In genomic region chr2:54558357-54559153, GRCm38 (mm10) we compare ENCODE assay signal across 12 mouse cellular contexts.
DNase-seq lines count a peak whose midpoint lies in the region; ATAC-seq and TF ChIP-seq lines count a peak whose summit lies in the region.
"Had no signal": no experiment of that assay in that cellular context is flagged by ENCODE, and none has a peak within 500 bp of the region (broad histone marks: within the 10 kb centered on the region; RNA-seq: fewer than 3 reads in every experiment).

No protein-coding gene starts in this region.

- no peak overlapping the region for H3K9ac ChIP-seq in lung, embryonic 14.5 days
- no peak overlapping the region for H3K9ac ChIP-seq in intestine, embryonic 15.5 days
- H3K9ac ChIP-seq: forebrain, embryonic 13.5 days; limb, embryonic 15.5 days had no signal

- no peak for TF ChIP-seq CTCF in lung, embryonic 14.5 days (IDR thresholded peaks at IDR 0.05; ENCODE audit: low read depth)
- no peak for TF ChIP-seq CTCF in lung, adult 2 months (IDR thresholded peaks at IDR 0.05; ENCODE audit: insufficient read depth, low read length)

- WGBS in lung, embryonic 14.5 days, result 77% methylated on average over 10 of the region's 10 CpGs
- 61% methylated on average over 10 of the region's 10 CpGs for WGBS in lung, adult 2 months
- WGBS in intestine, embryonic 15.5 days, result 83% methylated on average over 10 of the region's 10 CpGs

- no peak for TF ChIP-seq POLR2A in lung, adult 2 months (IDR thresholded peaks at IDR 0.05; ENCODE audit: borderline replicate concordance, extremely low read depth, low read depth, low read length)

- no peak overlapping the region for H3K4me3 ChIP-seq in lung, embryonic 14.5 days (ENCODE audit: low read depth, low read length)
- H3K4me3 ChIP-seq in lung, adult 2 months (replicated peaks; ENCODE audit: extremely low read depth, low read depth, low read length), result no peak overlapping the region
- no peak overlapping the region for H3K4me3 ChIP-seq in intestine, embryonic 15.5 days (replicated peaks)
- H3K4me3 ChIP-seq: forebrain, embryonic 13.5 days; limb, embryonic 15.5 days had no signal

- no peak for ATAC-seq in lung, embryonic 14.5 days (ENCODE audit: insufficient read depth)
- no peak for ATAC-seq in intestine, embryonic 15.5 days
- ATAC-seq: forebrain, embryonic 13.5 days had no signal

- H3K4me1 ChIP-seq in lung, embryonic 14.5 days (ENCODE audit: insufficient read depth), result no peaks in the 10 kb centered on the region
- no peaks in the 10 kb centered on the region for H3K4me1 ChIP-seq in lung, adult 2 months (ENCODE audit: control insufficient read depth, insufficient read depth, low read length)
- no peaks in the 10 kb centered on the region for H3K4me1 ChIP-seq in intestine, embryonic 15.5 days (replicated peaks)
- H3K4me1 ChIP-seq: forebrain, embryonic 13.5 days; limb, embryonic 15.5 days had no signal

- H3K4me2 ChIP-seq in lung, embryonic 14.5 days, result no peak overlapping the region
- no peak overlapping the region for H3K4me2 ChIP-seq in intestine, embryonic 15.5 days (replicated peaks)
- H3K4me2 ChIP-seq: forebrain, embryonic 13.5 days; limb, embryonic 15.5 days had no signal

- no peaks in the 10 kb centered on the region for H3K9me3 ChIP-seq in lung, embryonic 14.5 days (ENCODE audit: low read depth, low read length)
- no peaks in the 10 kb centered on the region for H3K9me3 ChIP-seq in intestine, embryonic 15.5 days
- H3K9me3 ChIP-seq: forebrain, embryonic 13.5 days; limb, embryonic 15.5 days had no signal

- H3K27ac ChIP-seq in lung, embryonic 14.5 days (ENCODE audit: low read depth), result no peak overlapping the region
- no peak overlapping the region for H3K27ac ChIP-seq in intestine, embryonic 15.5 days
- H3K27ac ChIP-seq: forebrain, embryonic 13.5 days; limb, embryonic 15.5 days had no signal

- no peaks in the 10 kb centered on the region for H3K27me3 ChIP-seq in lung, embryonic 14.5 days (ENCODE audit: insufficient read depth, low read length)
- no peaks in the 10 kb centered on the region for H3K27me3 ChIP-seq in intestine, embryonic 15.5 days (replicated peaks)
- H3K27me3 ChIP-seq: forebrain, embryonic 13.5 days; limb, embryonic 15.5 days had no signal

- no peaks in the 10 kb centered on the region for H3K36me3 ChIP-seq in lung, embryonic 14.5 days (ENCODE audit: insufficient read depth)
- no peaks in the 10 kb centered on the region for H3K36me3 ChIP-seq in intestine, embryonic 15.5 days
- H3K36me3 ChIP-seq: limb, embryonic 15.5 days had no signal

- peak; percentile 14 for DNase-seq in lung, embryonic 14.5 days
- no peak for DNase-seq in lung, adult 2 months
- peak; percentile 74 for DNase-seq in cerebellum, adult 11 months
- DNase-seq in fat pad, adult 2 months (ENCODE audit: extremely low read depth, low read depth, low spot score), result peak; percentile 75
- DNase-seq in telencephalon, adult 2 months (ENCODE audit: low read depth, low spot score), result peak; percentile 16
- no peak for DNase-seq in gastrocnemius, adult 18-20 months (ENCODE audit: low spot score)
- DNase-seq: embryo, embryonic 11 days; gastrocnemius, postnatal 36 days; thymus, postnatal 36 days had no signal

Comparison
In these comparisons a context has a peak if more than half of its experiments do, and no peak if none do; other contexts are left out.
1. DNase-seq: peak in lung, embryonic 14.5 days (single experiment), cerebellum, adult 11 months (single experiment), fat pad, adult 2 months (single experiment) and telencephalon, adult 2 months (single experiment); none in lung, adult 2 months (single experiment) and gastrocnemius, adult 18-20 months (single experiment).